Mouse (Mus musculus): ENCODE results near the gene Kcnt2. TPM values are rescaled to one million over a fixed set of nuclear protein-coding genes. Genes with fewer than 3 reads are reported as not detected.

The Kcnt2 gene
- polyA plus RNA-seq, 1 experiment from 2014 or later: 0.09 TPM

DNA sequence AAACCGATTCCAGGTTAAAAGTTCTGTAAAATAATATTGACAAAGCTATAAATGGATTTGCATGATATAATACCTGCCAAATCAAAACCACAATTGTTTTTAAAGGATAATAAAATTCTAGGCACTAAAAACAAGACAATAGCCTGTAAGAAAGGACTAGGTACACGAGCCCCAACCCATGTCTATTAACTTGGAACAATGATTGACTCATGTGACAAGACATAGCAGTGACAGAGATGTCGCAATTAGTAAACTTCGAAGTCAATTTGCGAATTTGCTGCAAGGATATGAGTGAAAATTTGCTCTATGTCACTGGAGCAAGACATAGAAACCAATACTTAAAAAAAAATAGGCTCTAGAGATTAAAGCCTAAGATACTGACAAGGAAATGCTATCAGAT lies 198.4 kb downstream of the Kcnt2 start:
- Histone ChIP-seq H3K4me3 (replicated peaks) (no peak overlapping the region), H3K27ac (no peak overlapping the region), H3K9ac (no peak overlapping the region), H3K9me3 (replicated peaks) (no peaks in the 10 kb centered on the region), H3K27me3 (no peaks in the 10 kb centered on the region), H3K36me3 (no peaks in the 10 kb centered on the region), H3K4me1 (replicated peaks) (no peaks in the 10 kb centered on the region), H3K4me2 (no peak overlapping the region)
- 53% methylated on average over 5 of the region's 5 CpGs for WGBS (ENCODE audit: insufficient replicate concordance)
- ATAC-seq (ENCODE audit: low read depth) (no peak), DNase-seq (no peak)

DNA sequence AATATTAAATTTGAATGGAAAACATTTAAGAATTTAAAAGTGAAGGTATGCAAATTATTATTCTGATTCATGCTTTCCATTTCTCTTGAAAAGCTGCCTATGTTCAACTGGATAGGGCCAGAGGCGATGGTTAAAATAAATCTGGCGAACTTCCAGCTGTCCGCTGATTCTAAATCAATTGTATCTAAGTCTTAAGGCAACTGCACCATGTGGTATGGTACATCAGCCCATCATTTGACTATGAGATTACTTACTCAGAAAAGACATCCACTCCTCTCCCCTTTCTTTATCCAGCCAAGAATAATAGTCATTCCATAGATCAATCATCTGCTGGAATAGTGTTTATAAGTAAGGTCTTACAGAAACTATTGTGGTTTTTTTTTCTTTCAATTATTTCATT lies 205.5 kb downstream of the Kcnt2 start:
- Histone ChIP-seq H3K27ac (no peak overlapping the region), H3K9ac (no peak overlapping the region), H3K4me3 (replicated peaks) (no peak overlapping the region), H3K9me3 (replicated peaks) (no peaks in the 10 kb centered on the region), H3K4me2 (no peak overlapping the region), H3K4me1 (replicated peaks) (no peaks in the 10 kb centered on the region), H3K36me3 (no peaks in the 10 kb centered on the region), H3K27me3 (no peaks in the 10 kb centered on the region)
- no peak for ATAC-seq (ENCODE audit: low read depth)
- DNase-seq: no peak
- WGBS (ENCODE audit: insufficient replicate concordance): 65% methylated on average over 3 of the region's 3 CpGs

DNA sequence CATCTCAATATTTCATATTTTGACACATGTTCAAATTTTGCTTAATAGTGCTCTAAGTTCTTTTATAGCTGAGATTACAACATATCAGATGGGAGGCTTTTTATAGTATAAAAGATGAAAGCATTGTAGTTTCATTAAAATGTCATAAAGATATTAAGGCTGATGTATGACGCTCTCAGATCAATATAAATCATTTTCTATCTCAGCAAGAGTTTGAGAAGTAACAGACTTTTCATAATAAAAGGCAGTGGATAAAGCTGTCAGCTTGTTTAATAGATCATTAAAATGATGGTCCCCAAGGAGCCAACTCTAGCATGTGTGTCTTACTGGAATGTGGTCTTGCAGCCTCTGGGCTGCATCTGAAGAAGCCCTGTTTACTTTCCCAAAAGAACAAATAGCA lies 206.0 kb downstream of the Kcnt2 start:
- Histone ChIP-seq H3K4me3 (replicated peaks) (no peak overlapping the region), H3K4me1 (replicated peaks) (no peaks in the 10 kb centered on the region), H3K9me3 (replicated peaks) (no peaks in the 10 kb centered on the region), H3K9ac (no peak overlapping the region), H3K36me3 (no peaks in the 10 kb centered on the region), H3K4me2 (no peak overlapping the region), H3K27ac (no peak overlapping the region), H3K27me3 (no peaks in the 10 kb centered on the region)
- no peak for DNase-seq
- 63% methylated on average over 1 of the region's 1 CpGs for WGBS (ENCODE audit: insufficient replicate concordance)
- no peak for ATAC-seq (ENCODE audit: low read depth)

DNA sequence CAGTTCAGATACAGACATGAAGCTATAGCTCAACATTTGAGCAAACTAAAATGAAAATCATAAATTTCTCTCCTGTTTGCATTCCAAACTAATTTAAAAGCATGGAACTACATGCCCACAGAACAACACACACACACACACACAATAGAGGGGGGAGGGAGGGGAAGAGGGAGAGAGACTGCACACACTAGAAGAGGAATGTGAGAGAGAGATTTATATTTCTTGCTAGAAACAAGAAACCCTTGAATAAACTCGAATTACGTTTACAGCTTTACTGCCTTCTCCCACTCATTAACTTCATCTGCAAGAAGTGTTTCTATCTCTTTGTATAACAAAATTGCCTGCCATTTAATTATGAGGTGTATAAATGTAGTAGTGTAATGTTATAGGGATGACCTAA lies 209.9 kb downstream of the Kcnt2 start:
- DNase-seq (no peak), ATAC-seq (ENCODE audit: low read depth) (no peak)
- H3K27me3 ChIP-seq: no peaks in the 10 kb centered on the region
- H3K4me3 ChIP-seq (replicated peaks): no peak overlapping the region
- H3K4me1 ChIP-seq (replicated peaks): no peaks in the 10 kb centered on the region
- no peak overlapping the region for H3K27ac ChIP-seq
- no peak overlapping the region for H3K9ac ChIP-seq
- H3K4me2 ChIP-seq: no peak overlapping the region
- H3K36me3 ChIP-seq: no peaks in the 10 kb centered on the region
- WGBS (ENCODE audit: insufficient replicate concordance): 54% methylated on average over 2 of the region's 2 CpGs
- no peaks in the 10 kb centered on the region for H3K9me3 ChIP-seq (replicated peaks)

DNA sequence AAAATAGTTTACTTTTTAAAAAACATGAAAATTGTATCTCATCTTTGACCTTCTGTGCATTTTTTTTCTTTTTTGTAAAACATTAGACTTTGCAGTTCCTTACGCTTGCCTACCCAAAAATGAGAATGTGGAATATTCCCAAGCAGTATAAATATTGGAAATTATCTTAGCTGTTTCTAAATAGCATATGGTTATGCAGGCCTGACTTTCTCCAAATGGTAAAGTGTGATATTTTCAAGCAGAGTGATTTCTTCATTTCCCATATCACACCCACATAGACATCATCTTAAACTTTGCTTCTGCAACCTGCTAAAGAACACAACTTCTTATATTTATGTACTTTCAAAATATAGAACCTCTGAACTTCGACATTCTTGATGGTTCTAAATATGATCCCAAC lies 210.9 kb downstream of the Kcnt2 start:
- no peaks in the 10 kb centered on the region for H3K36me3 ChIP-seq
- H3K9ac ChIP-seq: no peak overlapping the region
- no peak overlapping the region for H3K4me2 ChIP-seq
- H3K27me3 ChIP-seq: no peaks in the 10 kb centered on the region
- no peak for DNase-seq
- no peak overlapping the region for H3K4me3 ChIP-seq (replicated peaks)
- H3K4me1 ChIP-seq (replicated peaks): no peaks in the 10 kb centered on the region
- ATAC-seq (ENCODE audit: low read depth): no peak
- H3K9me3 ChIP-seq (replicated peaks): no peaks in the 10 kb centered on the region
- no peak overlapping the region for H3K27ac ChIP-seq
- 48% methylated on average over 2 of the region's 2 CpGs for WGBS (ENCODE audit: insufficient replicate concordance)

DNA sequence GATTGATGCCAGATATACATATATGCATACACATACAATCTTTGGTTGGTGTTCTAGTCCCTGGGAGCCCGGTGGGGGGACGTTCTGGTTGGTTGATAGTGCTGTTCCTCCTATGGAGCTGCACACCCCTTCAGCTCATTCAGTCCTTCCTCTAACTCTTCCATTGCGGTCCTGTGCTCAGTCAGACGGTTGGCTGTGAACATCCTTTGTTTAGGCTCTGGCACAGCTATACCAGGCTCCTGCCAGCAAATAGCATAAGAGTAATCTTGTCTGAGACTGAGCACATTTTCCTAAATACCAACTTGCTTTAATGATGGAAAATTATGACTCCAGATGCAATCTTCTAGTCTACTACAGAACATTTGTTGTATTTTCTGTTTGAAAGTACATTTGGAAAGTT lies 222.4 kb downstream of the Kcnt2 start:
- no peak for DNase-seq
- H3K27ac ChIP-seq: no peak overlapping the region
- WGBS (ENCODE audit: insufficient replicate concordance): 62% methylated on average over 4 of the region's 4 CpGs
- no peak for ATAC-seq (ENCODE audit: low read depth)
- no peak overlapping the region for H3K4me3 ChIP-seq (replicated peaks)
- H3K36me3 ChIP-seq: no peaks in the 10 kb centered on the region
- no peaks in the 10 kb centered on the region for H3K27me3 ChIP-seq
- H3K4me1 ChIP-seq (replicated peaks): no peaks in the 10 kb centered on the region
- no peak overlapping the region for H3K4me2 ChIP-seq
- no peaks in the 10 kb centered on the region for H3K9me3 ChIP-seq (replicated peaks)
- H3K9ac ChIP-seq: no peak overlapping the region

DNA sequence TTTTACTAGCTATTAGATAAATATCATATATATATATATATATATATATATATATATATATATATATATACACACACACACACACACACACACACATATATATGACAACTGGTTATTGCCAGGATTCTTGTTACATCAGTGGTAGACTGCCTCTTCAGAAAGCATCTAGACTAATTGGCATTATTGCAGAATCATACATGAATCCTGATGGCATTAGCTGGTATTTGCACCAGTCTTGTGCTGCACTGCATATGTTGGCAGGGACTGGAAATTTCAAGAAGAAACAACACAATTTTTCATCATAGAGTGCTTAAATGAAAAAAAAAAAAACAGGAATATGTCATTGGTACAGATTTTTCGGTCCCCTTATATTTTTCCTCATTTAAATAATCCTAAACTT lies 223.6 kb downstream of the Kcnt2 start:
- WGBS (ENCODE audit: insufficient replicate concordance): 73% methylated on average over 1 of the region's 1 CpGs
- no peaks in the 10 kb centered on the region for H3K4me1 ChIP-seq (replicated peaks)
- DNase-seq (no peak), ATAC-seq (ENCODE audit: low read depth) (no peak)
- no peak overlapping the region for H3K9ac ChIP-seq
- no peaks in the 10 kb centered on the region for H3K27me3 ChIP-seq
- H3K9me3 ChIP-seq (replicated peaks): no peaks in the 10 kb centered on the region
- no peaks in the 10 kb centered on the region for H3K36me3 ChIP-seq
- no peak overlapping the region for H3K4me2 ChIP-seq
- no peak overlapping the region for H3K4me3 ChIP-seq (replicated peaks)
- no peak overlapping the region for H3K27ac ChIP-seq

DNA sequence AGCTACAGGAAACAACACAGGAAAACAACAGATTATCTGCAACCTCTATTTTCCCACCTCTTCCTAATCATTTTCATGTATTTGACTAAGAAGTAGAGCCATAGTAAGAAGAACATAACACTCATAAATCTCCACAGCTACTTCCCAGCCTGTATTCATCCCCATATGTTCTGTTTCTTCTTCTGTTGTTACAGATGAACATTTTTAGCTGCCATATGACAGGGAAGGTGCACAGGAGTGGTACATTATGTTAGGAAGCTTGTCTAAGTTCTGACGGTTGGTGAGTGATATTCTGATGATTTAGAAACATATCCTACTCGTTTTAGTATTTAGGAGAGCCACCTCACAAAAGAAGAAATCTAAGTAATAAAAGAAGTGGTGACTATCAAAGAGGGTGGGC lies 231.0 kb downstream of the Kcnt2 start:
- DNase-seq (no peak), ATAC-seq (ENCODE audit: low read depth) (no peak)
- H3K9me3 ChIP-seq (replicated peaks): no peaks in the 10 kb centered on the region
- H3K27ac ChIP-seq: no peak overlapping the region
- H3K4me3 ChIP-seq (replicated peaks): no peak overlapping the region
- no peaks in the 10 kb centered on the region for H3K36me3 ChIP-seq
- H3K4me2 ChIP-seq: no peak overlapping the region
- no peaks in the 10 kb centered on the region for H3K4me1 ChIP-seq (replicated peaks)
- WGBS (ENCODE audit: insufficient replicate concordance): 37% methylated on average over 2 of the region's 2 CpGs
- no peaks in the 10 kb centered on the region for H3K27me3 ChIP-seq
- H3K9ac ChIP-seq: no peak overlapping the region

DNA sequence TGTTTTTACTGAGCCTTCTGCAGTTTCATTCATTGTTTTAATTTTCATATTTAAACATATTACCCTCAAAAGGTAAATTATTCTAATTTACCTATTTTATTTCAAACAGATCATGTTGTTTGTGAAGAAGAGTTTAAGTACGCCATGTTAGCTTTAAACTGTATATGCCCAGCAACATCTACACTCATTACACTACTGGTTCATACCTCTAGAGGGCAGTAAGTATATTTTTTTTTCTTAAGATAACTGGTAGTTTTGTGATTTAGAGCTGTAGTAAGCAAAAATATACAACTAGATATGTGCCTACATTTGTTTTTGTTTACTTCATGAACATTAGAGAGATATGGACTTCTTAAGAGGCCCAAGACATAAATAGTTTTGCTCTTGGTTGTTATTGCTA lies 238.1 kb downstream of the Kcnt2 start:
- Histone ChIP-seq H3K36me3 (no peaks in the 10 kb centered on the region), H3K4me1 (replicated peaks) (no peaks in the 10 kb centered on the region), H3K27me3 (no peaks in the 10 kb centered on the region), H3K4me2 (no peak overlapping the region), H3K9me3 (replicated peaks) (no peaks in the 10 kb centered on the region), H3K4me3 (replicated peaks) (no peak overlapping the region), H3K9ac (no peak overlapping the region), H3K27ac (no peak overlapping the region)
- DNase-seq (no peak), ATAC-seq (ENCODE audit: low read depth) (no peak)
- whole genome bisulfite sequencing (ENCODE audit: insufficient replicate concordance): 62% methylated on average over 1 of the region's 1 CpGs

DNA sequence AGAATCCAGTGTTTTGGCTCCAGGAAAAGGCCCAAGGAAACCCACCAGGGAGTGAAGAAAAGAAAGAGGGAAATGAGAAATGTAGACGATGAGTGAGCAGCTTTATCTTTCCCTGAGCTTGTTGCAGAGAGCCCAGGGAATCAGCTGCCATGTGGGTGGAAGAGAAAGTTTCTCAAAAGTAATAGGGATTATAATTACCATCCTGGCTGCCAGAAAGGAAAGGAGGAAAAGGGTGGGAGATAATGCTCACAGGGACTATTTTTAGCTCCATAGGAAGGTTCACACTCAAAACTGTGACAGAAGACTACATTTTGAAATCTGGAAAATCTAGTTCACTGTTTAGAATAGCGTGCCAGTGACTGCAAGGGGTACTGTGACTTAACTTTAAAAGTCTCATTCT lies 243.9 kb downstream of the Kcnt2 start:
- H3K9ac ChIP-seq: no peak overlapping the region
- no peak overlapping the region for H3K4me3 ChIP-seq (replicated peaks)
- no peak for DNase-seq
- no peak for ATAC-seq (ENCODE audit: low read depth)
- no peak overlapping the region for H3K27ac ChIP-seq
- H3K36me3 ChIP-seq: no peaks in the 10 kb centered on the region
- H3K4me2 ChIP-seq: no peak overlapping the region
- H3K4me1 ChIP-seq (replicated peaks): no peaks in the 10 kb centered on the region
- no peaks in the 10 kb centered on the region for H3K9me3 ChIP-seq (replicated peaks)
- 44% methylated on average over 2 of the region's 2 CpGs for WGBS (ENCODE audit: insufficient replicate concordance)
- H3K27me3 ChIP-seq: no peaks in the 10 kb centered on the region

DNA sequence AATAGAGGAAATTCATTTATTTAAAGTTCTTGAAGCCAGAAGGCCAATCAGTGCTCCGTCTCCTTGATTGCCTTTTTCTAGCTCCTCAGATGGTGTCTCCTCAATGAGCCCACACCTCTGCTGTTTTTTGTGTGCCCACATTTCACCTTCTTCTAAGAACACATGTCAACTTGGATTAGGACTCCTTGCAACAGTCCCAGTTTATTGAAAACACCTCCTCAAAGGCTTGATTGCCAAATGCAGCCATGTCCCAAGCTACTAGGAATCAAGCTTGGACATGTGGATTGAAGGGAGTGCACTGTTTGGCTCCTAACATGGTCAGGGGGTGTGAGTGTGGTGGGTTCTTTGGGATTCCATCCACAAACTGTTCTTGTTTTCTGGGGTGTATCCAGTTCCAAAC lies 245.4 kb downstream of the Kcnt2 start:
- Histone ChIP-seq H3K4me1 (replicated peaks) (no peaks in the 10 kb centered on the region), H3K4me3 (replicated peaks) (no peak overlapping the region), H3K9ac (no peak overlapping the region), H3K27me3 (no peaks in the 10 kb centered on the region), H3K4me2 (no peak overlapping the region), H3K36me3 (no peaks in the 10 kb centered on the region), H3K9me3 (replicated peaks) (no peaks in the 10 kb centered on the region), H3K27ac (no peak overlapping the region)
- ATAC-seq (ENCODE audit: low read depth) (no peak), DNase-seq (no peak)
- 70% methylated on average over 1 of the region's 1 CpGs for WGBS (ENCODE audit: insufficient replicate concordance)

DNA sequence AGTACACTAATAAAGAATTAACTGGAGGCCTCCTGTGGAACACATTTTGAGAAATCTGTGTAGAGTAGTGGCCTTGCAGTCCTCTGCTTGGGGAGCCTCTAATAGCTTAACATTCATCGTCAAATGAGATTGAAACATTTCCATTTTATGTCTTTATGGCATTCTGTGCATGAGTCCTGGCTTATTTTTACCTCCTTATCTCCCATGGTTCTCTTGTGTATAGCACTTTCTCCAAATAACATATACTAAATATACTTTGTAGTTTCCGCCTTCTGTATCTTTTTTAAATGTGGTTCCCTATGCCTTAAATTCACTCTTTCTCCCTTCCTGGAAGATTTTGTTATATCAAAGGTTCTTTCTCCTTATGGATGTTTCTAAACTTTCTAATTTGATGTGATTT lies 246.3 kb downstream of the Kcnt2 start:
- no peak overlapping the region for H3K4me3 ChIP-seq (replicated peaks)
- no peaks in the 10 kb centered on the region for H3K27me3 ChIP-seq
- no peak overlapping the region for H3K4me2 ChIP-seq
- no peaks in the 10 kb centered on the region for H3K9me3 ChIP-seq (replicated peaks)
- DNase-seq (no peak), ATAC-seq (ENCODE audit: low read depth) (no peak)
- no peaks in the 10 kb centered on the region for H3K36me3 ChIP-seq
- WGBS (ENCODE audit: insufficient replicate concordance): 68% methylated on average over 2 of the region's 2 CpGs
- no peaks in the 10 kb centered on the region for H3K4me1 ChIP-seq (replicated peaks)
- no peak overlapping the region for H3K27ac ChIP-seq
- no peak overlapping the region for H3K9ac ChIP-seq

DNA sequence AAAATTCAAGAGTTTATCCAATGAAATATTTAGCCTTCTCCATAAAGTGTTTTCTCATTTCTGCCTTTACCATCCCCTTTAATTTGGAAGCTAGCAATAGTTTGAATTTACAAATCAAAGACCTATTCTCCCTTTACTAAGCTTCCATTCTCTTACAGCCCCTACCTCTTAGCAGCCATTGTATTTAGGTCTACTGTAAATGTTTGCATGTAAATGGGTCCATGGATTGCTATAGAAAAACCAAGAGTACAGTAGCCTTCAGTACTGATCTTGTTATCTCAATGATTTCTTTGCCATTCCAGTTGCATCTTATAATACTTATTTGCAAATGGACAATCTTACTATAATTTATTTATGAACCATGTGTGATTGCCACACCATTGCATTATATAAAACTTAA lies 267.5 kb downstream of the Kcnt2 start:
- Histone ChIP-seq H3K9me3 (replicated peaks) (no peaks in the 10 kb centered on the region), H3K36me3 (no peaks in the 10 kb centered on the region), H3K4me2 (no peak overlapping the region), H3K27ac (no peak overlapping the region), H3K4me3 (replicated peaks) (no peak overlapping the region), H3K27me3 (no peaks in the 10 kb centered on the region), H3K9ac (no peak overlapping the region), H3K4me1 (replicated peaks) (no peaks in the 10 kb centered on the region)
- ATAC-seq (ENCODE audit: low read depth) (no peak), DNase-seq (no peak)

Measured in liver, embryonic 13.5 days (tissue).